ENCODE assay signal across 28 mouse cellular contexts in the genomic region with DNA sequence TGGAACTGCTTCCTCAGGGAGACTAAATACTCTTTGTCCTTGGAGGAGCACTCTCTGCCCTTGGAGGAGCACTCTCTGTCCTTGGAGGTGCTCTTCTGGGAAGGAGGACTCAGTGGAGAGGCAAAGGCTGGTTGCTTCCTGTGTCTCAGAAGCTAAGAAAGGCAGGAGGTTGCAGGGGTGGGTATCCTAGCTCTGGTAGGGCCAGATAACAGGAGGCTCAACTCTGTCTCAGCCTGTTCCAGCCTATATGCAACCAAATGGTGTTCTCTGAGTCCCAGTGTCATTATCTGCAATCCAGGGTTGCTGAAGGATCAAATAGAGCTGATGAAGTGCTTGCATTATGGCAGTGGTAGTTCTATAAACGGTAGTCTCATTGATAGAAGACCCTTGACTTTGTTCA. TPM values are rescaled to one million over a fixed set of nuclear protein-coding genes. Genes with fewer than 3 reads are reported as not detected.
"Had no signal": no experiment of that assay in that cellular context is flagged by ENCODE, and none has a peak within 500 bp of the region (broad histone marks: within the 10 kb centered on the region; RNA-seq: fewer than 3 reads in every experiment).

No protein-coding gene starts in this region.

- ATAC-seq: intestine, embryonic 15.5 days; midbrain, embryonic 13.5 days; midbrain, embryonic 16.5 days had no signal

- H3K4me1 ChIP-seq: intestine, embryonic 15.5 days; limb, embryonic 15.5 days; neural tube, embryonic 15.5 days had no signal

- H3K4me2 ChIP-seq: intestine, embryonic 15.5 days; limb, embryonic 12.5 days; limb, embryonic 15.5 days; midbrain, embryonic 13.5 days; neural tube, embryonic 12.5 days; neural tube, embryonic 15.5 days had no signal

- H3K4me3 ChIP-seq: intestine, embryonic 15.5 days; layer of hippocampus, adult 2 months; left cerebral cortex, adult 2 months; limb, embryonic 12.5 days; limb, embryonic 15.5 days; midbrain, embryonic 10.5 days; midbrain, embryonic 13.5 days; neural tube, embryonic 12.5 days; neural tube, embryonic 15.5 days had no signal

- H3K9me3 ChIP-seq: intestine, embryonic 15.5 days; limb, embryonic 12.5 days; limb, embryonic 15.5 days; midbrain, embryonic 10.5 days; midbrain, embryonic 13.5 days; neural tube, embryonic 12.5 days; neural tube, embryonic 15.5 days had no signal

- H3K27ac ChIP-seq: intestine, embryonic 15.5 days; layer of hippocampus, adult 2 months; left cerebral cortex, adult 2 months; limb, embryonic 12.5 days; limb, embryonic 15.5 days; midbrain, embryonic 10.5 days; midbrain, embryonic 13.5 days; neural tube, embryonic 12.5 days; neural tube, embryonic 15.5 days had no signal

- DNase-seq: kidney, adult 18-20 months; kidney, adult 9 months; kidney, postnatal 14 days; kidney, postnatal 4 days; layer of hippocampus, adult 9-11 months; layer of hippocampus, postnatal 36 days; left cerebral cortex, postnatal 4 days; lung, adult 2 months; lung, postnatal 14 days; lung, postnatal 4 days; thymus, adult 18-20 months; thymus, postnatal 36 days had no signal

- H3K36me3 ChIP-seq: intestine, embryonic 15.5 days; limb, embryonic 12.5 days; limb, embryonic 15.5 days; midbrain, embryonic 10.5 days; midbrain, embryonic 13.5 days; neural tube, embryonic 12.5 days; neural tube, embryonic 15.5 days had no signal

- H3K27me3 ChIP-seq: intestine, embryonic 15.5 days; limb, embryonic 12.5 days; limb, embryonic 15.5 days; midbrain, embryonic 13.5 days; neural tube, embryonic 12.5 days; neural tube, embryonic 15.5 days had no signal

- H3K9ac ChIP-seq: intestine, embryonic 15.5 days; limb, embryonic 12.5 days; limb, embryonic 15.5 days; midbrain, embryonic 13.5 days; neural tube, embryonic 12.5 days; neural tube, embryonic 15.5 days had no signal

RNA-seq across cellular contexts. Expression of a gene that starts 17.8 kb away (rescaled TPM):
- total RNA-seq: layer of hippocampus, adult 2 months; layer of hippocampus, postnatal 36 days; left cerebral cortex, adult 2 months; left cerebral cortex, postnatal 10 days; left cerebral cortex, postnatal 4 days had no signal
- polyA plus RNA-seq: intestine, embryonic 15.5 days; kidney, embryonic 16.5 days; limb, embryonic 12.5 days; midbrain, embryonic 10.5 days; midbrain, embryonic 13.5 days; midbrain, embryonic 16.5 days; neural tube, embryonic 12.5 days; neural tube, embryonic 15.5 days; stomach, embryonic 16.5 days; testis, adult 2 months had no signal

RNA-seq across cellular contexts. Expression of a gene that starts 25.9 kb away (rescaled TPM):
- total RNA-seq: megakaryocyte, adult 5-6 weeks had no signal
- polyA plus RNA-seq: urinary bladder, adult 2 months had no signal
